Mouse (Mus musculus) thymus, adult 2 months (tissue): Measurements from ENCODE around the gene Lrrn4. TPM values are rescaled to one million over a fixed set of nuclear protein-coding genes. Genes with fewer than 3 reads are reported as not detected.

Source experiments
- DNase-seq: peaks from one replicate; pipeline ENCODE4 v3.0.0; 2021
- H3K27ac ChIP-seq: fragments of 200-500 bp; 2 replicates; pipeline ENCODE4 v1.5.1; 2012; ENCODE audit warnings: low read length, control low read depth; ENCODE audit not compliant: control insufficient read depth, insufficient read depth
- H3K27me3 ChIP-seq: fragments of 200-500 bp; 2 replicates; pipeline ENCODE4 v1.6.1; 2012; ENCODE audit warnings: mild to moderate bottlenecking, low read length, moderate library complexity, mixed read lengths; ENCODE audit not compliant: control insufficient read depth, insufficient read depth
- H3K36me3 ChIP-seq: fragments of 200-500 bp; 2 replicates; pipeline ENCODE4 v1.6.1; 2012; ENCODE audit warnings: mild to moderate bottlenecking, low read length, moderate library complexity; ENCODE audit not compliant: control insufficient read depth, insufficient read depth
- H3K4me1 ChIP-seq: fragments of 200-500 bp; replicated peaks from 2 replicates; pipeline ENCODE4 v1.6.1; 2012; ENCODE audit warnings: low read length; ENCODE audit not compliant: control insufficient read depth, insufficient read depth
- H3K4me3 ChIP-seq: fragments of 200-500 bp; 2 replicates; pipeline ENCODE4 v1.5.1; 2012; ENCODE audit warnings: mild to moderate bottlenecking, low read length, control low read depth, moderate library complexity; ENCODE audit not compliant: control insufficient read depth, insufficient read depth
- CTCF ChIP-seq: fragments of 200-500 bp; IDR thresholded peaks from 2 replicates; pipeline ENCODE4 v1.5.1; 2012; ENCODE audit warnings: mild to moderate bottlenecking, control low read depth, low read length, moderate library complexity, borderline replicate concordance; ENCODE audit not compliant: control insufficient read depth, poor library complexity, insufficient read depth; ENCODE audit errors: extremely low read depth
- POLR2A ChIP-seq: fragments of 200-500 bp; IDR thresholded peaks from 2 replicates; pipeline ENCODE4 v1.6.1; 2012; ENCODE audit warnings: mild to moderate bottlenecking, low read length, control low read depth, moderate library complexity; ENCODE audit not compliant: control insufficient read depth, poor library complexity, insufficient read depth; ENCODE audit errors: extremely low read depth
- WGBS: fragments of 180-500 bp; shearing (Covaris S2); methylation state at CpG from one replicate; pipeline ENCODE4 v1.1.7; 2018; 5-methylcytosine and 5-hydroxymethylcytosine counted together
- polyA plus RNA-seq: library from polyadenylated mRNA; depleted of rRNA; stranded (reverse); fragments of >200 nt; gene quantifications from 2 replicates; pipeline ENCODE4 v1.2.3, GENCODE M21; 2012

Gene Lrrn4
- polyA plus RNA-seq, 1 experiment, result 12.7 TPM

GRCm38 (mm10) chr2:132860435-132860834 lies 20.3 kb downstream of the Lrrn4 start:
- TF ChIP-seq CTCF (no peak), POLR2A (no peak)
- Histone ChIP-seq H3K4me1 (no peaks in the 10 kb centered on the region), H3K4me3 (no peak overlapping the region), H3K27ac (no peak overlapping the region), H3K36me3 (0 out of 2 replicates have a peak, but pooled peaks cover 4% of the 10 kb centered on the region), H3K27me3 (no peaks in the 10 kb centered on the region)
- DNase-seq, result no peak

DNA sequence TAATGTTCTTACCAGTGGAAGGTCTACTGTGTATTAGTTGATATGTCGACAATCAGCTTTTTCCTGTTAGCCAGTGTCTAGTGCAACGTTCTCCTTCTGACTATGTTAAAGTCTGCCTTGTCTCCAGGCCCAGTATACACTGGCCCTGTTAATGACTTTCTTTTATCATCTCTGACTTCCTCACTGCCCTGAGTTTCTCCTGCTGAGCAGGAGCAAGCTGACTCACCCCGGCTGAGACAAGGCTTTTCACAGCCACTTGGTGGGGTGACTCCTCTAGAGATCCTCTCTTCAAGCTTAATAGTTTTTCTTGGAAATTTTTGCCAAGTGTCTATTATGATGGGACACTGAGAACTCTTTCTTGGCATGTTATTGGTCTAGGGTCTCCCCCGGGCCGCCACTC lies 24.4 kb downstream of the Lrrn4 start:
- Histone ChIP-seq H3K27me3 (no peaks in the 10 kb centered on the region), H3K4me1 (no peaks in the 10 kb centered on the region), H3K36me3 (no peaks in the 10 kb centered on the region), H3K27ac (no peak overlapping the region), H3K4me3 (no peak overlapping the region)
- DNase-seq, result no peak
- TF ChIP-seq POLR2A (no peak), CTCF (no peak)
- WGBS, result 95% methylated on average over 5 of the region's 5 CpGs

GRCm38 (mm10) chr2:132853051-132853450 lies 27.6 kb downstream of the Lrrn4 start:
- no peak overlapping the region for H3K4me3 ChIP-seq
- no peaks in the 10 kb centered on the region for H3K27me3 ChIP-seq
- no peak for TF ChIP-seq CTCF
- TF ChIP-seq POLR2A, result no peak
- no peaks in the 10 kb centered on the region for H3K4me1 ChIP-seq
- no peak overlapping the region for H3K27ac ChIP-seq
- no peak for DNase-seq
- no peaks in the 10 kb centered on the region for H3K36me3 ChIP-seq
- WGBS, result 94% methylated on average over 1 of the region's 1 CpGs

GRCm38 (mm10) chr2:132849141-132849540 lies 31.6 kb downstream of the Lrrn4 start:
- 96% methylated on average over 6 of the region's 6 CpGs for WGBS
- no peak overlapping the region for H3K4me3 ChIP-seq
- no peaks in the 10 kb centered on the region for H3K36me3 ChIP-seq
- no peak overlapping the region for H3K27ac ChIP-seq
- TF ChIP-seq POLR2A, result no peak
- no peak for TF ChIP-seq CTCF
- no peaks in the 10 kb centered on the region; the same call in 1 of the 2 replicates for H3K27me3 ChIP-seq
- no peak for DNase-seq
- H3K4me1 ChIP-seq, result peaks cover 10% of the 10 kb centered on the region

DNA sequence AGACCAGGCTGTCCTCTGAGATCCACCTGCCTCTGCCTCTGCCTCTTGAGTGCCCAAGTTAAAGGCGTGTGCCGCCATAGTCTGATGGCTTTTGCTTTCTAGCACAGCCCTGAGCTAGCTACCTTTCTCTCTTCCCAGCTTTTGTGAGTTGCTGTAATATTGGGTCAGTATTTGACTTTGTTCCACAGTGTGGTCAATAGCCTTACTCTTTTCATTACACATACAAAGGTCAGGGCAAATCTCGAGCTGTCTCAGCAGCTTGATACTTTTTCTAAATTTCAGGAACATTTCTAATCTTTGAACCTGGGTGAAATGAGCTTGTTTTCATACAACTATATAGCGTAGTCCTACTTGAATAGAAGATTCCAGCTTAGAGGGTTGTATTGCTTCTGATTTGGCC lies 32.3 kb downstream of the Lrrn4 start:
- Histone ChIP-seq H3K4me1 (peaks cover 10% of the 10 kb centered on the region), H3K36me3 (no peaks in the 10 kb centered on the region), H3K27me3 (no peaks in the 10 kb centered on the region; the same call in 1 of the 2 replicates), H3K27ac (no peak overlapping the region), H3K4me3 (no peak overlapping the region)
- DNase-seq, result no peak
- 95% methylated on average over 4 of the region's 4 CpGs for WGBS
- TF ChIP-seq POLR2A, result no peak
- no peak for TF ChIP-seq CTCF

- Histone ChIP-seq H3K27ac (no peak overlapping the region), H3K27me3 (no peaks in the 10 kb centered on the region; the same call in 1 of the 2 replicates), H3K4me1 (peaks cover 10% of the 10 kb centered on the region), H3K4me3 (peak overlapping the region; percentile 24; the same call in 1 of the 2 replicates), H3K36me3 (no peaks in the 10 kb centered on the region)
- 61% methylated on average over 7 of the region's 7 CpGs for WGBS
- peak; percentile 7 for DNase-seq
- TF ChIP-seq CTCF, result no peak
- no peak for TF ChIP-seq POLR2A
Measured at GRCm38 (mm10) chr2:132847581-132847980, 33.1 kb downstream of the Lrrn4 start.
